Mouse (Mus musculus) midbrain, embryonic 12.5 days (tissue): ENCODE results near the gene Gspt1. TPM values are rescaled to one million over a fixed set of nuclear protein-coding genes. Genes with fewer than 3 reads are reported as not detected.

Source experiments
- ATAC-seq: fragments of 200-750 bp; cut with Nextera tagmentation; 2 replicates; pipeline ENCODE4 v1.8.0; 2017; ENCODE audit warnings: low read depth, moderate TSS enrichment, moderate library complexity; ENCODE audit not compliant: low FRiP score
- H3K27ac ChIP-seq: fragments of 300-500 bp; sonication (generic); replicated peaks from 2 replicates; pipeline ENCODE4 v1.5.1; 2016; ENCODE audit warnings: mild to moderate bottlenecking
- H3K27me3 ChIP-seq: fragments of 300-500 bp; sonication (generic); 2 replicates; pipeline ENCODE4 v1.6.1; 2016; ENCODE audit warnings: mild to moderate bottlenecking
- H3K36me3 ChIP-seq: fragments of 300-500 bp; sonication (generic); 2 replicates; pipeline ENCODE4 v1.6.1; 2016
- H3K4me1 ChIP-seq: fragments of 300-500 bp; sonication (generic); 2 replicates; pipeline ENCODE4 v1.6.1; 2016
- H3K4me2 ChIP-seq: fragments of 300-500 bp; sonication (generic); replicated peaks from 2 replicates; pipeline ENCODE4 v1.6.1; 2016; ENCODE audit warnings: mild to moderate bottlenecking, moderate library complexity
- H3K4me3 ChIP-seq: fragments of 300-500 bp; sonication (generic); 2 replicates; pipeline ENCODE4 v1.5.1; 2016; ENCODE audit warnings: mild to moderate bottlenecking
- H3K9ac ChIP-seq: fragments of 300-500 bp; sonication (generic); replicated peaks from 2 replicates; pipeline ENCODE4 v1.6.1; 2016; ENCODE audit warnings: mild to moderate bottlenecking, moderate library complexity
- H3K9me3 ChIP-seq: fragments of 300-500 bp; sonication (generic); 2 replicates; pipeline ENCODE4 v1.6.1; 2016; ENCODE audit warnings: mild to moderate bottlenecking
- WGBS: fragments of 180-500 bp; shearing (Covaris S2); methylation state at CpG from one replicate; pipeline ENCODE4 v1.1.7; 2016; 5-methylcytosine and 5-hydroxymethylcytosine counted together
- microRNA counts: library from miRNA; unstranded; fragments of <30 nt; microRNA quantifications from one replicate; lab custom pipeline; 2017
- microRNA-seq: library from miRNA; unstranded; fragments of <30 nt; microRNA quantifications from one replicate; pipeline ENCODE4, GENCODE M21; 2017
- polyA plus RNA-seq: library from polyadenylated mRNA; unstranded; fragments of >200 nt; fragmentation: Nextera tagmentation; extraction: Ambion mirVana; gene quantifications from 2 replicates; pipeline ENCODE4 v1.2.1, GENCODE M21; 2016

Gene Gspt1
- polyA plus RNA-seq, 1 experiment from 2014 or later = 92.9 TPM

GRCm38 (mm10) chr16:11174671-11175081 lies 79.4 kb downstream of the Gspt1 start:
- no peaks in the 10 kb centered on the region for H3K36me3 ChIP-seq
- H3K9me3 ChIP-seq = no peaks in the 10 kb centered on the region
- H3K4me1 ChIP-seq = peaks cover 21% of the 10 kb centered on the region
- peak overlapping the region; percentile 93 for H3K4me3 ChIP-seq
- H3K9ac ChIP-seq = peak overlapping the region; percentile 83
- H3K4me2 ChIP-seq = peak overlapping the region; percentile 77
- peak overlapping the region; percentile 90 for H3K27ac ChIP-seq
- WGBS = 11% methylated on average over 10 of the region's 10 CpGs
- ATAC-seq = 0 out of 2 replicates have a peak, but pooled peaks have one; percentile 10
- H3K27me3 ChIP-seq = peaks cover 12% of the 10 kb centered on the region; the same call in 1 of the 2 replicates

- H3K4me3 ChIP-seq = no peak overlapping the region
- no peaks in the 10 kb centered on the region for H3K36me3 ChIP-seq
- H3K4me1 ChIP-seq = peaks cover 17% of the 10 kb centered on the region
- no peak overlapping the region for H3K4me2 ChIP-seq
- no peaks in the 10 kb centered on the region for H3K9me3 ChIP-seq
- no peak overlapping the region for H3K9ac ChIP-seq
- no peak overlapping the region for H3K27ac ChIP-seq
- ATAC-seq = no peak
- 92% methylated on average over 6 of the region's 6 CpGs for WGBS
- H3K27me3 ChIP-seq = no peaks in the 10 kb centered on the region
Measured at GRCm38 (mm10) chr16:11171679-11172078, 82.4 kb downstream of the Gspt1 start.

MicroRNAs within 50 kb of the gene (microRNA counts, 519-probe panel; counts per million panel counts)
- not detected for microRNA mmu-miR-1945 (lab: Ali Mortazavi, UCI)

Small RNA genes lying within 50 kb of the gene (microRNA-seq; reads per million reads assigned to microRNA genes)
- gene Mir1945 = 5.3 reads per million, percentile 19 among the genes with 10 or more reads in this experiment

Other genes starting within 250 kb of the Gspt1 start
- 106 and 113 TPM in 2 replicates for gene Snn, start 193.4 kb downstream of the Gspt1 start, polyA plus RNA-seq
- gene Litaf, start 188.2 kb downstream of the Gspt1 start, polyA plus RNA-seq = 39.5 and 42.4 TPM in 2 replicates
- gene Txndc11, start 119.7 kb downstream of the Gspt1 start, polyA plus RNA-seq = 30.5 and 31.5 TPM in 2 replicates
- 103 and 106 TPM in 2 replicates for gene Zc3h7a, start 77.9 kb downstream of the Gspt1 start, polyA plus RNA-seq
- 205 and 209 TPM in 2 replicates for gene Rsl1d1, start 51.0 kb downstream of the Gspt1 start, polyA plus RNA-seq
- not detected in 2 replicates for gene Tnfrsf17, start 59.5 kb upstream of the Gspt1 start, polyA plus RNA-seq
- 19.6 and 19.9 TPM in 2 replicates for gene Snx29, start 68.6 kb upstream of the Gspt1 start, polyA plus RNA-seq